Mouse (Mus musculus) heart, postnatal 4 days (tissue): ENCODE measurements around the gene Olfr1218. TPM values are rescaled to one million over a fixed set of nuclear protein-coding genes. Genes with fewer than 3 reads are reported as not detected.
"Not testable (repeated sequence)": the region's sequence is repeated elsewhere in the genome, so short reads cannot be mapped to it uniquely, and the experiment has no call there.

ENCODE experiments used
- DNase-seq: peaks from one replicate; pipeline ENCODE4 v3.0.0; 2021
- total RNA-seq, 2 experiments: library from RNA; stranded (reverse); gene quantifications; 2 replicates each; pipeline ENCODE4 v1.2.3; 2021

The Olfr1218 gene
- not detected for total RNA-seq

GRCm38 (mm10) chr2:89061087-89061486, at the start of gene Olfr1218:
Olfr1218 (minus strand) TSS chr2:89061187.
- DNase-seq = no peak

GRCm38 (mm10) chr2:89106735-89107134, 45.7 kb upstream of the Olfr1218 start, which contains the start of gene Olfr1220:
Olfr1220 (minus strand) TSS chr2:89106835.
- no peak for DNase-seq

GRCm38 (mm10) chr2:89105651-89106050, 44.7 kb upstream of the Olfr1218 start:
- no peak for DNase-seq

- no peak for DNase-seq
These were observed 32.9 kb upstream of the Olfr1218 start for GRCm38 (mm10) chr2:89093848-89094247.

GRCm38 (mm10) chr2:89083413-89083812, 22.4 kb upstream of the Olfr1218 start, which contains the start of gene Olfr1219:
Olfr1219 (minus strand) TSS chr2:89083513.
- no peak for DNase-seq

GRCm38 (mm10) chr2:89081487-89081886, 20.5 kb upstream of the Olfr1218 start:
- no peak for DNase-seq

- DNase-seq = no peak
These were observed 29.0 kb downstream of the Olfr1218 start, which contains the start of gene Olfr1217 for GRCm38 (mm10) chr2:89031965-89032364. Olfr1217 (minus strand) TSS chr2:89032065.

- DNase-seq = not testable (repeated sequence)
These were observed 39.6 kb downstream of the Olfr1218 start for GRCm38 (mm10) chr2:89021436-89021835.

- DNase-seq = no peak
These were observed 42.7 kb downstream of the Olfr1218 start, which contains the start of gene Olfr1216 for GRCm38 (mm10) chr2:89018240-89018639. Olfr1216 (minus strand) TSS chr2:89018340.

- no peak for DNase-seq
These were observed 54.1 kb downstream of the Olfr1218 start, which contains the start of gene Olfr1215 for GRCm38 (mm10) chr2:89006873-89007272. Olfr1215 (minus strand) TSS chr2:89006973.

Other genes starting within 250 kb of the Olfr1218 start
- not detected for gene Olfr1202, start 246.7 kb downstream of the Olfr1218 start, total RNA-seq
- gene Olfr1205, start 231.4 kb downstream of the Olfr1218 start, total RNA-seq = not detected
- not detected for gene Olfr1204, start 211.9 kb downstream of the Olfr1218 start, total RNA-seq
- not detected for gene Olfr1206, start 198.0 kb downstream of the Olfr1218 start, total RNA-seq
- not detected for gene Olfr1208, start 158.9 kb downstream of the Olfr1218 start, total RNA-seq
- not detected for gene Olfr1209, start 146.0 kb downstream of the Olfr1218 start, total RNA-seq
- gene Olfr1211, start 123.1 kb downstream of the Olfr1218 start, total RNA-seq = not detected
- gene Olfr1212, start 107.2 kb downstream of the Olfr1218 start, total RNA-seq = not detected
- gene Gm13762, start 80.9 kb downstream of the Olfr1218 start, total RNA-seq = not detected
- not detected for gene Olfr1214, start 68.5 kb downstream of the Olfr1218 start, total RNA-seq
- gene Olfr1215, start 54.2 kb downstream of the Olfr1218 start, total RNA-seq = not detected
- gene Olfr1216, start 42.8 kb downstream of the Olfr1218 start, total RNA-seq = not detected
- not detected for gene Olfr1217, start 29.1 kb downstream of the Olfr1218 start, total RNA-seq
- not detected for gene Olfr1219, start 22.3 kb upstream of the Olfr1218 start, total RNA-seq
- gene Olfr1220, start 45.6 kb upstream of the Olfr1218 start, total RNA-seq = not detected
- gene Olfr1221, start 56.1 kb upstream of the Olfr1218 start, total RNA-seq = not detected
- gene Olfr1222, start 71.9 kb upstream of the Olfr1218 start, total RNA-seq = not detected
- not detected for gene Olfr1223, start 90.4 kb upstream of the Olfr1218 start, total RNA-seq
- not detected for gene Olfr1224-ps1, start 102.9 kb upstream of the Olfr1218 start, total RNA-seq
- gene Olfr1225, start 113.5 kb upstream of the Olfr1218 start, total RNA-seq = not detected
- not detected for gene Olfr1226, start 138.9 kb upstream of the Olfr1218 start, total RNA-seq
- not detected for gene Olfr1228, start 192.9 kb upstream of the Olfr1218 start, total RNA-seq
- gene Olfr1229, start 226.8 kb upstream of the Olfr1218 start, total RNA-seq = not detected
- gene Olfr1230, start 236.1 kb upstream of the Olfr1218 start, total RNA-seq = not detected
- gene Olfr1231, start 245.9 kb upstream of the Olfr1218 start, total RNA-seq = not detected